Mouse (Mus musculus) testis, adult 2 months (tissue): Measurements from ENCODE around the gene Anks3.

ENCODE experiments used
- CTCF ChIP-seq: fragments of 200-500 bp; IDR thresholded peaks from 2 replicates; pipeline ENCODE4 v1.5.1; 2012; ENCODE audit warnings: low read depth, mild to moderate bottlenecking, inconsistent platforms, low read length, moderate library complexity; ENCODE audit not compliant: control insufficient read depth, insufficient read depth, insufficient replicate concordance
- POLR2A ChIP-seq: fragments of 200-500 bp; IDR thresholded peaks from 2 replicates; pipeline ENCODE4 v1.6.1; 2012; ENCODE audit warnings: low read depth, mild to moderate bottlenecking, inconsistent platforms, low read length, moderate library complexity; ENCODE audit not compliant: control insufficient read depth

GRCm38 (mm10) chr16:4971626-4972025 is 7.6 kb upstream of the Anks3 start:
- no peak for TF ChIP-seq POLR2A
- TF ChIP-seq CTCF = no peak
